Mouse (Mus musculus) kidney, adult 2 months (tissue): ENCODE data around the gene Kcnv2.

Experiments
- CTCF ChIP-seq: fragments of 200-500 bp; conservative IDR thresholded peaks from 2 replicates; pipeline ENCODE4 v1.5.1; 2011; ENCODE audit warnings: low read depth, mild to moderate bottlenecking, control low read depth, low read length, moderate library complexity, mixed read lengths; ENCODE audit not compliant: insufficient read depth, insufficient read length
- POLR2A ChIP-seq: fragments of 200-500 bp; IDR thresholded peaks from one replicate; pipeline ENCODE4 v1.6.1; 2011; ENCODE audit warnings: low read depth, low read length, control low read depth

DNA sequence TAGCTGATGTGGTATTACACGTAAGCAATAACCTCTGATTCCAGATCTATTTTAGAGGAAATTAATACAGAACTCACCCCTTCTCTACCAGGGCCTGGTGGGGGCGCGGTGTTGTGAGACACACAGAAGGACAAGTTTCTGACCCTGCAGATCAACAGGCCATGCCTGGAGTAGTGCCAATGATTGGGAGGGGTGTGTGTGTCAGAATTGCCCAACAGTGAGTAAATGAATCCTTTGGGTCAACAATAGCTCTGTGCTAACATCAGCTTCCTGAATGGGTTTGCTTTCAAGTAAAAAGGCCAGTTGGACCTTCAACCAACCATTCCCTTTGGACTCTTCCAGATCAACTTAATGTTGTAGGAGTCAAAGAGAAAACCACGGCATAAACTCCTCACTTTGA is 6.3 kb downstream of the Kcnv2 start:
- no peak for TF ChIP-seq POLR2A
- TF ChIP-seq CTCF, result no peak
